Mouse (Mus musculus) megakaryocyte-erythroid progenitor cell, adult 5-6 weeks (primary cell): ENCODE data around the gene Acsl3. TPM values are rescaled to one million over a fixed set of nuclear protein-coding genes. Genes with fewer than 3 reads are reported as not detected.

ENCODE experiments used
- ATAC-seq: replicated peaks from 2 replicates; pipeline ENCODE4 v1.8.0; 2016; ENCODE audit warnings: mild to moderate bottlenecking, inconsistent platforms; ENCODE audit not compliant: severe bottlenecking, poor library complexity, low FRiP score, low TSS enrichment
- total RNA-seq, 2 experiments: library from RNA; stranded (forward) in 1 of 2; stranded (reverse) in 1 of 2; fragments of 200-1000, 215-1000 nt in 1 of 2; fragments of >200 nt in 1 of 2; fragmentation: Nextera tagmentation in 1 of 2; gene quantifications; 2 replicates each; pipeline ENCODE4 v1.2.3; 2014 to 2017

The Acsl3 gene
- total RNA-seq, 2 experiments from 2014 or later, result 10.1 to 50.9 TPM

GRCm38 (mm10) chr1:78732290-78732689 is 74.7 kb downstream of the Acsl3 start:
- no peak for ATAC-seq

- ATAC-seq, result no peak
Observed at GRCm38 (mm10) chr1:78734261-78735000, 76.8 kb downstream of the Acsl3 start.

GRCm38 (mm10) chr1:78737646-78738045 is 80.0 kb downstream of the Acsl3 start:
- ATAC-seq, result no peak

GRCm38 (mm10) chr1:78740676-78741075 is 83.1 kb downstream of the Acsl3 start:
- ATAC-seq, result no peak

- no peak for ATAC-seq
Observed at GRCm38 (mm10) chr1:78742198-78742597, 84.6 kb downstream of the Acsl3 start.

GRCm38 (mm10) chr1:78743318-78743717 is 85.7 kb downstream of the Acsl3 start:
- ATAC-seq, result no peak

- no peak for ATAC-seq
Observed at GRCm38 (mm10) chr1:78745230-78745777, 87.7 kb downstream of the Acsl3 start.

Other genes starting within 250 kb of the Acsl3 start
- gene Farsb, start 168.9 kb upstream of the Acsl3 start, total RNA-seq (2014; fragmentation: Nextera tagmentation), result 116 and 137 TPM in 2 replicates
- gene Farsb, start 168.9 kb upstream of the Acsl3 start, total RNA-seq (2017), result 107 and 111 TPM in 2 replicates
- gene Mogat1, start 146.8 kb upstream of the Acsl3 start, total RNA-seq (2014; fragmentation: Nextera tagmentation), result not detected in 2 replicates
- not detected in 2 replicates for gene Mogat1, start 146.8 kb upstream of the Acsl3 start, total RNA-seq (2017)
- not detected in 2 replicates for gene BC035947, start 145.7 kb upstream of the Acsl3 start, total RNA-seq (2014; fragmentation: Nextera tagmentation)
- not detected in 2 replicates for gene BC035947, start 145.7 kb upstream of the Acsl3 start, total RNA-seq (2017)
- gene Utp14b, start 213 bp downstream of the Acsl3 start, total RNA-seq (2014; fragmentation: Nextera tagmentation), result 6.1 and 10.7 TPM in 2 replicates
- gene Utp14b, start 213 bp downstream of the Acsl3 start, total RNA-seq (2017), result 8.1 and 18.0 TPM in 2 replicates
- not detected in 2 replicates for gene Kcne4, start 158.9 kb downstream of the Acsl3 start, total RNA-seq (2014; fragmentation: Nextera tagmentation)
- not detected in 2 replicates for gene Kcne4, start 158.9 kb downstream of the Acsl3 start, total RNA-seq (2017)